Mouse (Mus musculus): ENCODE measurements around the gene Gatc. TPM values are rescaled to one million over a fixed set of nuclear protein-coding genes. Genes with fewer than 3 reads are reported as not detected.

Gene Gatc
- total and polyA plus RNA-seq, 2 experiments from 2014 or later: 10.4 to 14.8 TPM

DNA sequence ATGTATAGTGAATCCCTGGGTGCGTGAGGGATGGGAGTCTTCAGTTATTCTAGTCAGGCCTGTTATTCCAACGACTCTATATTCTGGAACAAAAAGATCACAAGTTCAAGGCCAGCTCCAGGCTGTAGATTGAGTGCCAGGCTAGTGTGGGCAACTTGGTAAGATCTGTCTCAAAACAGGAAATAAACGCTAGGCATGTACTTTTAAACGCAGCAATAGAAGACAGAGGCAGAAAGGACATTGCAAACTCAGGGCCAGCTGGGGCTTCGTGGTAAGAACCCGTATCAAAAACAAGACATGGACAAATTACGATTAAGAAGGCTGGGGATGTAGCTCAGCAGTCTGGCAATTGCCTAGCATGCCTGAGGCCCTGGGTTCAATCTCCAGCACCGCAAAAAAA, 18.5 kb upstream of the Gatc start:
- Histone ChIP-seq H3K9me3 (replicated peaks; ENCODE audit: control insufficient read depth, low read length) (no peaks in the 10 kb centered on the region), H3K4me2 (ENCODE audit: low read depth, low read length) (no peak overlapping the region), H3K9ac (replicated peaks; ENCODE audit: low read depth, low read length) (no peak overlapping the region), H3K4me3 (ENCODE audit: low read depth, low read length) (no peak overlapping the region), H3K27ac (ENCODE audit: low read depth) (no peak overlapping the region), H3K36me3 (replicated peaks; ENCODE audit: control insufficient read depth, insufficient read depth, low read length) (no peaks in the 10 kb centered on the region), H3K4me1 (ENCODE audit: control insufficient read depth, insufficient read depth) (no peaks in the 10 kb centered on the region), H3K27me3 (ENCODE audit: control insufficient read depth, insufficient read depth, low read length) (no peaks in the 10 kb centered on the region)
- 80% methylated on average over 8 of the region's 8 CpGs for WGBS
- DNase-seq (ENCODE audit: low spot score) (no peak), ATAC-seq (ENCODE audit: insufficient read depth, low read depth) (no peak)
- TF ChIP-seq EP300 (IDR thresholded peaks at IDR 0.05; ENCODE audit: low read depth): no peak
- TF ChIP-seq CTCF (IDR thresholded peaks at IDR 0.05; ENCODE audit: low read depth): no peak

DNA sequence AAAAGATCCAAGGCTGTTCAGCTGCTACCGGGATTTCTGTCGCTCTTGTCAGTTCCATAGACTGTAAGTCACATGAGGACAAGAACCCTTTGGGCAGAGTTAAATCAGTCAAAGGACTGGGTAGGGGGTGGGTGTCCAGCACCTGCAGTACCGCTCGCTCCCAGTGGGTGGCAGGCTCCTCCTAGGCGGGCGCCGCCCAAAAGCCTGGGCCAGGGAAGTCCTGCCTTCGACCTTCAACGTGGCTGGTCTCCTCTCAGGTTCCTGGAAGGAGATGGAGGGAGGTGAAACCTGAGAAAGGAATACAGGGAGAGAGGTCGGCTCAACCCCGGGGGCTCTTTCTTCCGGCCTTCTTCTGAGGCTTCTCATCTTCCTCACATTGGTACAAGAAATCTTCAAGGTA, 17.9 kb upstream of the Gatc start:
- Histone ChIP-seq H3K4me2 (ENCODE audit: low read depth, low read length) (no peak overlapping the region), H3K4me3 (ENCODE audit: low read depth, low read length) (no peak overlapping the region), H3K9ac (replicated peaks; ENCODE audit: low read depth, low read length) (no peak overlapping the region), H3K27ac (ENCODE audit: low read depth) (no peak overlapping the region), H3K36me3 (replicated peaks; ENCODE audit: control insufficient read depth, insufficient read depth, low read length) (no peaks in the 10 kb centered on the region), H3K27me3 (ENCODE audit: control insufficient read depth, insufficient read depth, low read length) (no peaks in the 10 kb centered on the region), H3K4me1 (ENCODE audit: control insufficient read depth, insufficient read depth) (no peaks in the 10 kb centered on the region), H3K9me3 (replicated peaks; ENCODE audit: control insufficient read depth, low read length) (no peaks in the 10 kb centered on the region)
- peak; percentile 75 for DNase-seq (ENCODE audit: low spot score)
- WGBS: 4% methylated on average over 12 of the region's 12 CpGs
- ATAC-seq (ENCODE audit: insufficient read depth, low read depth): peak; percentile 76; the same call in 1 of the 2 replicates
- peak; percentile 91 for TF ChIP-seq CTCF (IDR thresholded peaks at IDR 0.05; ENCODE audit: low read depth)
- TF ChIP-seq EP300 (IDR thresholded peaks at IDR 0.05; ENCODE audit: low read depth): no peak

DNA sequence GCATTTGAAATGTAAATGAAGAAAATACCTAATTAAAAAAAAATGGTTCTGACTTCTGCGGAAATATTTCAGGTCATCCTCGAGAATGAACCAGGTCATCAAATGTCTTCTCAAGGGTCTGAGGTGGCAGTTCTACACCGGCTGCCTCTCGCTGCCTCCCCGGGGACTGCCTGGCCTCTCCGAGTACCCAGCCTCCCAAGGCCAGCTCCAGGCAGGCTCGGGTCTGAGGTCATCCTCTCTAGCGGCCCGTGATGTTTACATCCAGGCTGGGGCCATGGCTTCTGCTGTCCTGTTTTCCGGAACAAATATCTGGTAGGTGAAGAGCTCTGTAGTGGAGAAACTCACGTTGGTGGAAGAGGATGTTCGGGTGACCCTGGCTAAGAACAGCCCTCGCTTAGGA, 14.1 kb upstream of the Gatc start:
- Histone ChIP-seq H3K36me3 (replicated peaks; ENCODE audit: control insufficient read depth, insufficient read depth, low read length) (no peaks in the 10 kb centered on the region), H3K9me3 (replicated peaks; ENCODE audit: control insufficient read depth, low read length) (no peaks in the 10 kb centered on the region), H3K27me3 (ENCODE audit: control insufficient read depth, insufficient read depth, low read length) (no peaks in the 10 kb centered on the region), H3K4me1 (ENCODE audit: control insufficient read depth, insufficient read depth) (no peaks in the 10 kb centered on the region), H3K27ac (ENCODE audit: low read depth) (no peak overlapping the region), H3K9ac (replicated peaks; ENCODE audit: low read depth, low read length) (no peak overlapping the region), H3K4me2 (ENCODE audit: low read depth, low read length) (no peak overlapping the region), H3K4me3 (ENCODE audit: low read depth, low read length) (no peak overlapping the region)
- DNase-seq (ENCODE audit: low spot score): no peak
- WGBS: 48% methylated on average over 13 of the region's 13 CpGs
- TF ChIP-seq CTCF (IDR thresholded peaks at IDR 0.05; ENCODE audit: low read depth) (no peak), EP300 (IDR thresholded peaks at IDR 0.05; ENCODE audit: low read depth) (no peak)
- no peak for ATAC-seq (ENCODE audit: insufficient read depth, low read depth)

DNA sequence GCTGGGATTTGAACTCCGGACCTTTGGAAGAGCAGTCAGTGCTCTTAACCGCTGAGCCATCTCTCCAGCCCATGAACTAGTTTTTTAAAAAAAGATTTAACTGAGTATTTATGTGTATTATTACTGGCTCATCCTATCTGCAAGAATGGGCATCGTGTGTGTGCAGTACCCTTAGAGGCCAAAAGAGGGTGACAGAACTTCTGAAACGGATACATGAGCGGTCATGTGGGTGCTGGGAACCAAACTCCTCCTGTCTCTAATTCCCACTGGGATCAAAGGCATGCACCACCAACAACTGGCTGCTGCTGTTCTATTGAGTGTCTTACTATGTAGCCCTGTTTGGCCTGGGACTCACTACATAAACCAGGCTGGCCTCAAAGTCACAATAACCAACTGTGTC, 10.4 kb upstream of the Gatc start:
- H3K9me3 ChIP-seq (replicated peaks; ENCODE audit: control insufficient read depth, low read length): no peaks in the 10 kb centered on the region
- H3K27ac ChIP-seq (ENCODE audit: low read depth): no peak overlapping the region
- no peak overlapping the region for H3K4me3 ChIP-seq (ENCODE audit: low read depth, low read length)
- 76% methylated on average over 5 of the region's 5 CpGs for WGBS
- no peak for DNase-seq (ENCODE audit: low spot score)
- no peak for TF ChIP-seq EP300 (IDR thresholded peaks at IDR 0.05; ENCODE audit: low read depth)
- TF ChIP-seq CTCF (IDR thresholded peaks at IDR 0.05; ENCODE audit: low read depth): no peak
- H3K4me1 ChIP-seq (ENCODE audit: control insufficient read depth, insufficient read depth): 0 out of 2 replicates have a peak, but pooled peaks cover 6% of the 10 kb centered on the region
- H3K9ac ChIP-seq (replicated peaks; ENCODE audit: low read depth, low read length): no peak overlapping the region
- H3K36me3 ChIP-seq (replicated peaks; ENCODE audit: control insufficient read depth, insufficient read depth, low read length): peaks cover 3% of the 10 kb centered on the region; the same call in 1 of the 2 replicates
- ATAC-seq (ENCODE audit: insufficient read depth, low read depth): no peak
- H3K27me3 ChIP-seq (ENCODE audit: control insufficient read depth, insufficient read depth, low read length): no peaks in the 10 kb centered on the region
- no peak overlapping the region for H3K4me2 ChIP-seq (ENCODE audit: low read depth, low read length)

DNA sequence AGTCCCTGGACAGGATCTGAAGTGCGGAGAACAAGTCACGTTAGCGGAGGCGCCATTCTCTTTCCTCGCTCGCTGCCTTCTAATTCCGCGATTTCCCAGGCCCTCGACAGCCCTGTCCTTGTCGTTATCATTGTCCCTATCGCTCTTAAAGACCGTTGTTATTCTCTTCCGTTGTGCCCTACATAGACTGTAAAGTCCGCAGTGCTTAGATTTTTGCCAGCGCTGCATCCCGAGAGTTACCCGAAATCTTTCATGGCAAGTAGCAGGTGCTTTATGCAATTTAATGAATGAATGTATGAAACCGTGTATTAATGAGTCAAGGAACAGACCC, 8.2 kb upstream of the Gatc start:
- DNase-seq (ENCODE audit: low spot score) (no peak), ATAC-seq (ENCODE audit: insufficient read depth, low read depth) (peak; percentile 21)
- H3K4me3 ChIP-seq (ENCODE audit: low read depth, low read length): peak overlapping the region; percentile 89
- no peaks in the 10 kb centered on the region for H3K27me3 ChIP-seq (ENCODE audit: control insufficient read depth, insufficient read depth, low read length)
- H3K4me1 ChIP-seq (ENCODE audit: control insufficient read depth, insufficient read depth): 0 out of 2 replicates have a peak, but pooled peaks cover 6% of the 10 kb centered on the region
- TF ChIP-seq CTCF (IDR thresholded peaks at IDR 0.05; ENCODE audit: low read depth): no peak
- TF ChIP-seq EP300 (IDR thresholded peaks at IDR 0.05; ENCODE audit: low read depth): no peak
- no peak overlapping the region for H3K27ac ChIP-seq (ENCODE audit: low read depth)
- peak overlapping the region; percentile 73 for H3K4me2 ChIP-seq (ENCODE audit: low read depth, low read length)
- H3K9ac ChIP-seq (replicated peaks; ENCODE audit: low read depth, low read length): peak overlapping the region; percentile 87; the same call in 1 of the 2 replicates
- WGBS: under 1% methylated on average over 18 of the region's 18 CpGs
- peaks cover 23% of the 10 kb centered on the region for H3K36me3 ChIP-seq (replicated peaks; ENCODE audit: control insufficient read depth, insufficient read depth, low read length)
- no peaks in the 10 kb centered on the region for H3K9me3 ChIP-seq (replicated peaks; ENCODE audit: control insufficient read depth, low read length)

DNA sequence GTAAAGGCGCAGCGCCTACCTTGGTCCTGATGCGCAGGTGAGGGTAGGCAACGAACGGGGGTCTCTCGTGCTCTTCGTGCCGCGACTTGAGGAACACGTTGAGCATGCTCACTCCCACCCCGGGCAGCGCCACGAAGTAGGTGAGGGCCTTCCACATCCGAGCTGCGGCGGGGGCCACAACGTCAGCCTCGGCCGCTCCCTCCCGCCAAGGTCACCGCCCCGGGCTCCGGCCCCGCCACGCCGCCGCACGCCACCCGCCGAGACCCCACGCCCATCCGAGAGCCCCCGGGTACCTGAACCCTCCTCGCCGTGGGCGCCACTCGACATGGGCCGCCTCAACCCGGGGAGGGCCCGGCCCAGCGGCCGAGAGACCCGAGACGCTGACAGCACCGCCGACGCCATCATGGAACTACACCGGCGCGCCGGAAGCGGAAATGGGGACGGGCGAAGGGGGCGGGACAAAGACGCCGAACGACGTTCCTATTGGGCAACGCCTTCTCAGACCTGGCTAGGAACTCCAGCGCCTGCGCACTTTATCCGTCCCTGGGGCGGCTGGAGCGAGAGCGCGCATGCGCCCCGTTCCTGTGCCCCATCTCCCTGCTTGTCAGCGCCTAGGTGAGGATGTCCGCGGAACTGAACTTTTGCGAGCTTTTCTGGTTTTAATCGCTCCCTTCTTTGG, 7.7 kb upstream of the Gatc start, which contains the start of gene Cox6a1:
TSS of gene Cox6a1 (minus strand) at position 436 of the 679 bp plus-strand sequence.
- Histone ChIP-seq H3K4me1 (ENCODE audit: control insufficient read depth, insufficient read depth) (0 out of 2 replicates have a peak, but pooled peaks cover 6% of the 10 kb centered on the region), H3K27ac (ENCODE audit: low read depth) (peak within 1 kb of the TSS; percentile 80), H3K4me3 (ENCODE audit: low read depth, low read length) (peak within 1 kb of the TSS; percentile 89), H3K27me3 (ENCODE audit: control insufficient read depth, insufficient read depth, low read length) (no peaks in the 10 kb centered on the region), H3K4me2 (ENCODE audit: low read depth, low read length) (peak within 1 kb of the TSS; percentile 95), H3K9ac (replicated peaks; ENCODE audit: low read depth, low read length) (peak within 1 kb of the TSS; percentile 87), H3K36me3 (replicated peaks; ENCODE audit: control insufficient read depth, insufficient read depth, low read length) (peaks cover 28% of the 10 kb centered on the region), H3K9me3 (replicated peaks; ENCODE audit: control insufficient read depth, low read length) (no peaks in the 10 kb centered on the region)
- DNase-seq (ENCODE audit: low spot score) (peak; percentile 98), ATAC-seq (ENCODE audit: insufficient read depth, low read depth) (peak; percentile 96)
- under 1% methylated on average over 71 of the region's 74 CpGs for WGBS
- TF ChIP-seq CTCF (IDR thresholded peaks at IDR 0.05; ENCODE audit: low read depth) (no peak), EP300 (IDR thresholded peaks at IDR 0.05; ENCODE audit: low read depth) (no peak)
